Mouse (Mus musculus) limb, embryonic 11.5 days (tissue): ENCODE results near the gene Polr3b. TPM values are rescaled to one million over a fixed set of nuclear protein-coding genes. Genes with fewer than 3 reads are reported as not detected.

ENCODE experiments used
- ATAC-seq: fragments of 200-750 bp; cut with Nextera tagmentation; 2 replicates; pipeline ENCODE4 v1.8.0; 2017; ENCODE audit warnings: low read depth; ENCODE audit not compliant: insufficient number of reproducible peaks, low FRiP score, low TSS enrichment
- DNase-seq: peaks from one replicate; pipeline ENCODE4 v3.0.0-alpha.2; 2015; ENCODE audit warnings: low spot score
- H3K27ac ChIP-seq: fragments of 300-500 bp; sonication (generic); replicated peaks from 2 replicates; pipeline ENCODE4 v1.5.1; 2014; ENCODE audit warnings: low read depth, mild to moderate bottlenecking, low read length
- H3K27me3 ChIP-seq: fragments of 300-500 bp; sonication (generic); 2 replicates; pipeline ENCODE4 v1.6.1; 2014; ENCODE audit warnings: mild to moderate bottlenecking, low read length, mixed read lengths; ENCODE audit not compliant: control insufficient read depth, insufficient read depth
- H3K36me3 ChIP-seq: fragments of 300-500 bp; sonication (generic); 2 replicates; pipeline ENCODE4 v1.6.1; 2014; ENCODE audit warnings: mild to moderate bottlenecking, low read length, moderate library complexity, mixed read lengths; ENCODE audit not compliant: control insufficient read depth, insufficient read depth
- H3K4me1 ChIP-seq: fragments of 300-500 bp; sonication (generic); 2 replicates; pipeline ENCODE4 v1.6.1; 2014; ENCODE audit warnings: low read length, mixed read lengths; ENCODE audit not compliant: control insufficient read depth, insufficient read depth
- H3K4me2 ChIP-seq: fragments of 300-500 bp; sonication (generic); 2 replicates; pipeline ENCODE4 v1.6.1; 2014; ENCODE audit warnings: low read depth, mild to moderate bottlenecking, moderate library complexity; ENCODE audit not compliant: severe bottlenecking
- H3K4me3 ChIP-seq: fragments of 300-500 bp; sonication (generic); 2 replicates; pipeline ENCODE4 v1.5.1; 2014; ENCODE audit warnings: low read depth, low read length
- H3K9ac ChIP-seq: fragments of 300-500 bp; sonication (generic); 2 replicates; pipeline ENCODE4 v1.6.1; 2014; ENCODE audit warnings: mild to moderate bottlenecking, low read length
- H3K9me3 ChIP-seq: fragments of 300-500 bp; sonication (generic); 2 replicates; pipeline ENCODE4 v1.6.1; 2016; ENCODE audit warnings: low read length; ENCODE audit not compliant: control insufficient read depth
- WGBS: fragments of 180-500 bp; shearing (Covaris S2); extraction: QIAGEN DNeasy Blood & Tissue Kit; methylation state at CpG from one replicate; pipeline ENCODE4 v1.1.7; 2014; 5-methylcytosine and 5-hydroxymethylcytosine counted together
- polyA plus RNA-seq: library from polyadenylated mRNA; unstranded; fragments of >200 nt; fragmentation: Nextera tagmentation; extraction: Ambion mirVana; gene quantifications from 2 replicates; pipeline ENCODE4 v1.2.1, GENCODE M21; 2014

Polr3b gene
- polyA plus RNA-seq, 1 experiment from 2014 or later = 19.8 TPM

GRCm38 (mm10) chr10:84701110-84701509 lies 79.0 kb downstream of the Polr3b start:
- ATAC-seq = no peak
- H3K9ac ChIP-seq = no peak overlapping the region
- no peak overlapping the region for H3K27ac ChIP-seq
- no peaks in the 10 kb centered on the region for H3K27me3 ChIP-seq
- H3K9me3 ChIP-seq = no peaks in the 10 kb centered on the region
- H3K4me2 ChIP-seq = no peak overlapping the region
- no peaks in the 10 kb centered on the region for H3K36me3 ChIP-seq
- no peak for DNase-seq
- H3K4me3 ChIP-seq = no peak overlapping the region
- 88% methylated on average over 8 of the region's 8 CpGs for WGBS
- no peaks in the 10 kb centered on the region for H3K4me1 ChIP-seq

- 0 out of 2 replicates have a peak, but pooled peaks cover 2% of the 10 kb centered on the region for H3K4me1 ChIP-seq
- H3K27me3 ChIP-seq = no peaks in the 10 kb centered on the region
- no peak overlapping the region for H3K4me3 ChIP-seq
- H3K9me3 ChIP-seq = no peaks in the 10 kb centered on the region
- no peaks in the 10 kb centered on the region for H3K36me3 ChIP-seq
- no peak for ATAC-seq
- 88% methylated on average over 1 of the region's 1 CpGs for WGBS
- no peak overlapping the region for H3K4me2 ChIP-seq
- no peak overlapping the region for H3K27ac ChIP-seq
- DNase-seq = no peak
- H3K9ac ChIP-seq = no peak overlapping the region
Measured at GRCm38 (mm10) chr10:84702115-84702514, 80.0 kb downstream of the Polr3b start.

GRCm38 (mm10) chr10:84704594-84704993 lies 82.5 kb downstream of the Polr3b start:
- Histone ChIP-seq H3K4me3 (no peak overlapping the region), H3K9me3 (no peaks in the 10 kb centered on the region), H3K4me1 (0 out of 2 replicates have a peak, but pooled peaks cover 2% of the 10 kb centered on the region), H3K9ac (no peak overlapping the region), H3K27ac (no peak overlapping the region), H3K27me3 (no peaks in the 10 kb centered on the region), H3K36me3 (no peaks in the 10 kb centered on the region), H3K4me2 (no peak overlapping the region)
- no peak for ATAC-seq
- no peak for DNase-seq
- WGBS = 94% methylated on average over 1 of the region's 1 CpGs

GRCm38 (mm10) chr10:84705234-84705633 lies 83.1 kb downstream of the Polr3b start:
- Histone ChIP-seq H3K4me3 (no peak overlapping the region), H3K36me3 (no peaks in the 10 kb centered on the region), H3K4me1 (0 out of 2 replicates have a peak, but pooled peaks cover 2% of the 10 kb centered on the region), H3K27ac (no peak overlapping the region), H3K9me3 (no peaks in the 10 kb centered on the region), H3K27me3 (no peaks in the 10 kb centered on the region), H3K9ac (no peak overlapping the region), H3K4me2 (no peak overlapping the region)
- ATAC-seq (no peak), DNase-seq (no peak)
- 71% methylated on average over 7 of the region's 7 CpGs for WGBS

GRCm38 (mm10) chr10:84706543-84706942 lies 84.5 kb downstream of the Polr3b start:
- H3K4me1 ChIP-seq = 0 out of 2 replicates have a peak, but pooled peaks cover 2% of the 10 kb centered on the region
- DNase-seq = no peak
- ATAC-seq = no peak
- no peak overlapping the region for H3K4me2 ChIP-seq
- no peaks in the 10 kb centered on the region for H3K9me3 ChIP-seq
- no peak overlapping the region for H3K27ac ChIP-seq
- H3K9ac ChIP-seq = no peak overlapping the region
- H3K4me3 ChIP-seq = no peak overlapping the region
- H3K36me3 ChIP-seq = no peaks in the 10 kb centered on the region
- no peaks in the 10 kb centered on the region for H3K27me3 ChIP-seq
- 28% methylated on average over 8 of the region's 8 CpGs for WGBS

GRCm38 (mm10) chr10:84707226-84707625 lies 85.1 kb downstream of the Polr3b start:
- no peak overlapping the region for H3K4me2 ChIP-seq
- 0 out of 2 replicates have a peak, but pooled peaks cover 2% of the 10 kb centered on the region for H3K4me1 ChIP-seq
- H3K36me3 ChIP-seq = no peaks in the 10 kb centered on the region
- no peaks in the 10 kb centered on the region for H3K27me3 ChIP-seq
- ATAC-seq (no peak), DNase-seq (peak; percentile 27)
- H3K9me3 ChIP-seq = no peaks in the 10 kb centered on the region
- H3K9ac ChIP-seq = no peak overlapping the region
- no peak overlapping the region for H3K27ac ChIP-seq
- 19% methylated on average over 6 of the region's 6 CpGs for WGBS
- H3K4me3 ChIP-seq = no peak overlapping the region

GRCm38 (mm10) chr10:84707752-84708530 lies 85.8 kb downstream of the Polr3b start:
- WGBS = 34% methylated on average over 14 of the region's 14 CpGs
- H3K27me3 ChIP-seq = no peaks in the 10 kb centered on the region

GRCm38 (mm10) chr10:84710192-84710591 lies 88.1 kb downstream of the Polr3b start:
- DNase-seq (no peak), ATAC-seq (no peak)
- H3K9ac ChIP-seq = no peak overlapping the region
- no peaks in the 10 kb centered on the region for H3K27me3 ChIP-seq
- H3K4me1 ChIP-seq = 0 out of 2 replicates have a peak, but pooled peaks cover 2% of the 10 kb centered on the region
- no peak overlapping the region for H3K4me2 ChIP-seq
- WGBS = 67% methylated on average over 4 of the region's 4 CpGs
- no peaks in the 10 kb centered on the region for H3K36me3 ChIP-seq
- no peaks in the 10 kb centered on the region for H3K9me3 ChIP-seq
- H3K27ac ChIP-seq = no peak overlapping the region
- no peak overlapping the region for H3K4me3 ChIP-seq

More at GRCm38 (mm10) chr10:84707752-84708530, 85.8 kb downstream of the Polr3b start:
- no peak overlapping the region for H3K4me2 ChIP-seq
- no peak overlapping the region for H3K4me3 ChIP-seq
- no peaks in the 10 kb centered on the region for H3K36me3 ChIP-seq
- H3K4me1 ChIP-seq = 0 out of 2 replicates have a peak, but pooled peaks cover 2% of the 10 kb centered on the region
- H3K9me3 ChIP-seq = no peaks in the 10 kb centered on the region
- no peak for DNase-seq
- H3K27ac ChIP-seq = no peak overlapping the region
- ATAC-seq = no peak
- no peak overlapping the region for H3K9ac ChIP-seq
